ENCODE assay signal across 8 mouse cellular contexts in genomic region chr5:148928382-148929115, GRCm38 (mm10). TPM values are rescaled to one million over a fixed set of nuclear protein-coding genes. Genes with fewer than 3 reads are reported as not detected.
DNase-seq lines count a peak whose midpoint lies in the region; ATAC-seq lines count a peak whose summit lies in the region.

No protein-coding gene starts in this region.

- H3K4me1 ChIP-seq in hindbrain, embryonic 15.5 days (replicated peaks), result peaks cover 17% of the 10 kb centered on the region

- DNase-seq in WW6 (ENCODE audit: low read depth, low spot score), result peak; percentile 86
- DNase-seq in cerebellum, postnatal 36 days, result peak; percentile 91 to 93
- DNase-seq in frontal cortex, postnatal 36 days (ENCODE audit: low spot score in 2 of 2), result peak; percentile 95 to 97
- DNase-seq in layer of hippocampus, postnatal 36 days, result peak; percentile 94 to 95
- DNase-seq in lung, postnatal 25 days (ENCODE audit: low spot score), result peak; percentile 96
- peak; percentile 88 for DNase-seq in retina, adult 2 months (ENCODE audit: low read depth, low spot score)
- peak; percentile 91 for DNase-seq in thymus, postnatal 25 days

- peak overlapping the region; percentile 97 for H3K27ac ChIP-seq in hindbrain, embryonic 15.5 days (replicated peaks)

- WGBS in hindbrain, embryonic 15.5 days, result under 1% methylated on average over 69 of the region's 69 CpGs

- H3K9ac ChIP-seq in hindbrain, embryonic 15.5 days, result peak overlapping the region; percentile 81

- H3K36me3 ChIP-seq in hindbrain, embryonic 15.5 days, result no peaks in the 10 kb centered on the region

- no peaks in the 10 kb centered on the region for H3K27me3 ChIP-seq in hindbrain, embryonic 15.5 days

- no peaks in the 10 kb centered on the region for H3K9me3 ChIP-seq in hindbrain, embryonic 15.5 days

- peak; percentile 99 for ATAC-seq in hindbrain, embryonic 15.5 days (ENCODE audit: low FRiP score, low read depth)

- peak overlapping the region; percentile 75 for H3K4me2 ChIP-seq in hindbrain, embryonic 15.5 days

- H3K4me3 ChIP-seq in hindbrain, embryonic 15.5 days, result peak overlapping the region; percentile 69

RNA-seq across cellular contexts. Expression of gene Katnal1, which starts 0.6 kb away (rescaled TPM):
- polyA plus RNA-seq in hindbrain, embryonic 15.5 days (2015; fragmentation: Nextera tagmentation; extraction: Ambion mirVana), result 35.8 and 36.5 TPM in 2 replicates
- total RNA-seq in layer of hippocampus, postnatal 36 days (2021), result 10 to 100 TPM; 60.6 to 66.6 TPM

Comparison
In these comparisons a context has a peak if more than half of its experiments do, and no peak if none do; other contexts are left out.
1. Peak in every context shown above with its lines: DNase-seq, ATAC-seq, H3K4me3 ChIP-seq and H3K27ac ChIP-seq.